Comparison of ENCODE assay signal across 12 mouse cellular contexts in the genomic region with DNA sequence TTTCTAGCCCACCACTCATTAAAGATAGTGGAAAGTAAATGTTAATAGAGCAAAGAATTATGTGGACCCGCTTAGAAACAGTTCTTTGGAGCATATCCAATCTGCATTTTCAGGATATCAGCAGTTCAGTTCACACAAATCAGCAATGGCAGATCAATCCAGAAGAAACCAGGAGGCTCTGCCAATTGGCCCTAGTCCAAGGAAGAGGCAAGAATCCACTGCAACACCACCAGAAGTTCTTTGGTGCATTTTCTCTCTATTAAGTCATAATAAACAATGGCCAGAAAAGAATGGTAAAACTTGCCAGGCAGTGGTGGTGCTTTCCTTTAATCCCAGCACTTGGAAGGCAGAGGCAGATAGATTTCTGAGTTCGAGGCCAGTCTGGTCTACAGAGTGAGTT.
"Had no signal": no experiment of that assay in that cellular context is flagged by ENCODE, and none has a peak within 500 bp of the region (broad histone marks: within the 10 kb centered on the region; RNA-seq: fewer than 3 reads in every experiment).

No protein-coding gene starts in this region.

- H3K36me3 ChIP-seq: intestine, embryonic 15.5 days; liver, embryonic 15.5 days; lung, embryonic 15.5 days; midbrain, embryonic 12.5 days; neural tube, embryonic 12.5 days had no signal

- H3K27me3 ChIP-seq: intestine, embryonic 15.5 days; liver, embryonic 15.5 days; lung, embryonic 15.5 days; megakaryocyte, embryonic 14.5 days; midbrain, embryonic 12.5 days; neural tube, embryonic 12.5 days had no signal

- DNase-seq: kidney, adult 2 months; liver; lung, postnatal 14 days had no signal

- H3K9me3 ChIP-seq: intestine, embryonic 15.5 days; liver, embryonic 15.5 days; lung, embryonic 15.5 days; midbrain, embryonic 12.5 days; neural tube, embryonic 12.5 days had no signal

- H3K4me3 ChIP-seq: intestine, embryonic 15.5 days; layer of hippocampus, adult 2 months; liver, embryonic 15.5 days; lung, embryonic 15.5 days; megakaryocyte, embryonic 14.5 days; midbrain, embryonic 12.5 days; neural tube, embryonic 12.5 days had no signal

- H3K9ac ChIP-seq: intestine, embryonic 15.5 days; liver, embryonic 15.5 days; lung, embryonic 15.5 days; midbrain, embryonic 12.5 days; neural tube, embryonic 12.5 days had no signal

- ATAC-seq: intestine, embryonic 15.5 days had no signal

- H3K4me1 ChIP-seq: intestine, embryonic 15.5 days; liver, embryonic 15.5 days; lung, embryonic 15.5 days; megakaryocyte, embryonic 14.5 days; midbrain, embryonic 12.5 days; neural tube, embryonic 12.5 days had no signal

- H3K4me2 ChIP-seq: intestine, embryonic 15.5 days; liver, embryonic 15.5 days; lung, embryonic 15.5 days; midbrain, embryonic 12.5 days; neural tube, embryonic 12.5 days had no signal

- H3K27ac ChIP-seq: intestine, embryonic 15.5 days; layer of hippocampus, adult 2 months; liver, embryonic 15.5 days; lung, embryonic 15.5 days; macrophage; midbrain, embryonic 12.5 days; neural tube, embryonic 12.5 days; stomach, postnatal 0 days had no signal
